Mouse (Mus musculus) testis, adult 2 months (tissue): Measurements from ENCODE around the gene Gpr158.

ENCODE experiments used
- CTCF ChIP-seq: fragments of 200-500 bp; IDR thresholded peaks from 2 replicates; pipeline ENCODE4 v1.5.1; 2012; ENCODE audit warnings: low read depth, mild to moderate bottlenecking, inconsistent platforms, low read length, moderate library complexity; ENCODE audit not compliant: control insufficient read depth, insufficient read depth, insufficient replicate concordance
- POLR2A ChIP-seq: fragments of 200-500 bp; IDR thresholded peaks from 2 replicates; pipeline ENCODE4 v1.6.1; 2012; ENCODE audit warnings: low read depth, mild to moderate bottlenecking, inconsistent platforms, low read length, moderate library complexity; ENCODE audit not compliant: control insufficient read depth

- TF ChIP-seq CTCF = no peak
- no peak for TF ChIP-seq POLR2A
These were observed 416.4 kb downstream of the Gpr158 start for GRCm38 (mm10) chr2:21783721-21784120.
